Comparison of ENCODE assay signal across 9 mouse cellular contexts in genomic region chr11:42067788-42068187, GRCm38 (mm10).
DNase-seq lines count a peak whose midpoint lies in the region; ATAC-seq lines count a peak whose summit lies in the region.
"Had no signal": no experiment of that assay in that cellular context is flagged by ENCODE, and none has a peak within 500 bp of the region (broad histone marks: within the 10 kb centered on the region; RNA-seq: fewer than 3 reads in every experiment).

No protein-coding gene starts in this region.

- no peak overlapping the region for H3K4me2 ChIP-seq in hindbrain, embryonic 13.5 days
- H3K4me2 ChIP-seq in forebrain, embryonic 15.5 days (replicated peaks) = no peak overlapping the region
- H3K4me2 ChIP-seq in limb, embryonic 15.5 days = peak overlapping the region; percentile 10; the same call in 1 of the 2 replicates

- no peaks in the 10 kb centered on the region for H3K27me3 ChIP-seq in hindbrain, embryonic 10.5 days (ENCODE audit: insufficient read depth, poor library complexity, severe bottlenecking)
- no peaks in the 10 kb centered on the region for H3K27me3 ChIP-seq in hindbrain, embryonic 13.5 days
- H3K27me3 ChIP-seq in forebrain, embryonic 15.5 days = no peaks in the 10 kb centered on the region
- H3K27me3 ChIP-seq in limb, embryonic 15.5 days = no peaks in the 10 kb centered on the region

- no peaks in the 10 kb centered on the region for H3K36me3 ChIP-seq in hindbrain, embryonic 10.5 days
- H3K36me3 ChIP-seq in hindbrain, embryonic 13.5 days = no peaks in the 10 kb centered on the region
- H3K36me3 ChIP-seq in forebrain, embryonic 15.5 days = no peaks in the 10 kb centered on the region
- H3K36me3 ChIP-seq in limb, embryonic 15.5 days = no peaks in the 10 kb centered on the region

- no peak for ATAC-seq in hindbrain, embryonic 13.5 days (ENCODE audit: low FRiP score)
- peak; percentile 80 for ATAC-seq in forebrain, embryonic 15.5 days (replicated peaks)
- ATAC-seq in limb, embryonic 15.5 days (ENCODE audit: insufficient number of reproducible peaks, low FRiP score, low TSS enrichment, low read depth) = no peak

- H3K4me3 ChIP-seq in hindbrain, embryonic 10.5 days = no peak overlapping the region
- H3K4me3 ChIP-seq in hindbrain, embryonic 13.5 days = no peak overlapping the region
- no peak overlapping the region for H3K4me3 ChIP-seq in forebrain, embryonic 15.5 days
- no peak overlapping the region for H3K4me3 ChIP-seq in limb, embryonic 15.5 days

- H3K9ac ChIP-seq in hindbrain, embryonic 13.5 days = no peak overlapping the region
- H3K9ac ChIP-seq in forebrain, embryonic 15.5 days (replicated peaks) = no peak overlapping the region
- no peak overlapping the region for H3K9ac ChIP-seq in limb, embryonic 15.5 days
- H3K9ac ChIP-seq: liver, embryonic 14.5 days had no signal

- no peaks in the 10 kb centered on the region for H3K4me1 ChIP-seq in hindbrain, embryonic 10.5 days (replicated peaks)
- H3K4me1 ChIP-seq in hindbrain, embryonic 13.5 days (replicated peaks) = no peaks in the 10 kb centered on the region
- no peaks in the 10 kb centered on the region for H3K4me1 ChIP-seq in forebrain, embryonic 15.5 days
- no peaks in the 10 kb centered on the region for H3K4me1 ChIP-seq in limb, embryonic 15.5 days

- no peaks in the 10 kb centered on the region for H3K9me3 ChIP-seq in hindbrain, embryonic 10.5 days
- no peaks in the 10 kb centered on the region for H3K9me3 ChIP-seq in hindbrain, embryonic 13.5 days
- no peaks in the 10 kb centered on the region for H3K9me3 ChIP-seq in forebrain, embryonic 15.5 days
- H3K9me3 ChIP-seq in limb, embryonic 15.5 days = no peaks in the 10 kb centered on the region

- H3K27ac ChIP-seq in hindbrain, embryonic 10.5 days = no peak overlapping the region
- H3K27ac ChIP-seq in hindbrain, embryonic 13.5 days = no peak overlapping the region
- no peak overlapping the region for H3K27ac ChIP-seq in forebrain, embryonic 15.5 days (replicated peaks)
- H3K27ac ChIP-seq in limb, embryonic 15.5 days = no peak overlapping the region
- H3K27ac ChIP-seq: liver, embryonic 14.5 days had no signal

- 12% methylated on average over 5 of the region's 5 CpGs for WGBS in hindbrain, embryonic 10.5 days
- WGBS in hindbrain, embryonic 13.5 days = 10% methylated on average over 5 of the region's 5 CpGs
- WGBS in forebrain, embryonic 15.5 days = 9% methylated on average over 5 of the region's 5 CpGs
- 5% methylated on average over 5 of the region's 5 CpGs for WGBS in limb, embryonic 15.5 days

- peak; percentile 32 for DNase-seq in hindbrain, embryonic 10.5 days (ENCODE audit: low spot score)
- peak; percentile 5 for DNase-seq in adipocyte (ENCODE audit: low spot score)
- peak; percentile 43 for DNase-seq in kidney, postnatal 10 days
- no peak for DNase-seq in thymus, postnatal 10 days (ENCODE audit: low spot score in 2 of 2)
- DNase-seq in gastrocnemius, postnatal 25 days = no peak

Comparison
In these comparisons a context has a peak if more than half of its experiments do, and no peak if none do; other contexts are left out.
1. DNase-seq: peak in hindbrain, embryonic 10.5 days (single experiment), adipocyte (single experiment) and kidney, postnatal 10 days (single experiment); none in thymus, postnatal 10 days (0 of 2) and gastrocnemius, postnatal 25 days (single experiment).